In genomic region chr16:49858907-49859853, GRCm38 (mm10) we compare ENCODE assay signal across 8 mouse cellular contexts. TPM values are rescaled to one million over a fixed set of nuclear protein-coding genes. Genes with fewer than 3 reads are reported as not detected.
DNase-seq lines count a peak whose midpoint lies in the region; ATAC-seq and TF ChIP-seq lines count a peak whose summit lies in the region.

No protein-coding gene starts in this region.

- WGBS in heart, embryonic 15.5 days = 74% methylated on average over 4 of the region's 4 CpGs
- WGBS in lung, embryonic 14.5 days = 54% methylated on average over 4 of the region's 4 CpGs

- no peaks in the 10 kb centered on the region for H3K27me3 ChIP-seq in heart, embryonic 15.5 days
- no peaks in the 10 kb centered on the region for H3K27me3 ChIP-seq in lung, embryonic 14.5 days (ENCODE audit: insufficient read depth, low read length)

- peak overlapping the region; percentile 48 for H3K4me2 ChIP-seq in heart, embryonic 15.5 days
- peak overlapping the region; percentile 62 for H3K4me2 ChIP-seq in lung, embryonic 14.5 days

- peak; percentile 42 for DNase-seq in kidney, adult 9 months
- DNase-seq in kidney, adult 8-10 months = no peak
- DNase-seq in adipocyte (ENCODE audit: low spot score) = peak; percentile 98
- peak; percentile 90 for DNase-seq in lung, embryonic 14.5 days
- no peak for DNase-seq in retina, embryonic 14.5 days (ENCODE audit: low spot score)
- DNase-seq in ovary, postnatal 36 days (ENCODE audit: low spot score) = no peak
- no peak for DNase-seq in MN1 (ENCODE audit: low spot score)

- peak overlapping the region; percentile 21; the same call in 1 of the 2 replicates for H3K4me3 ChIP-seq in heart, embryonic 15.5 days
- peak overlapping the region; percentile 86 for H3K4me3 ChIP-seq in lung, embryonic 14.5 days (ENCODE audit: low read depth, low read length)

- 0 out of 2 replicates have a peak overlapping the region, but pooled peaks have one; percentile 33 for H3K27ac ChIP-seq in heart, embryonic 15.5 days
- H3K27ac ChIP-seq in lung, embryonic 14.5 days (ENCODE audit: low read depth) = peak overlapping the region; percentile 75

- peaks cover 20% of the 10 kb centered on the region for H3K4me1 ChIP-seq in heart, embryonic 15.5 days (replicated peaks)
- H3K4me1 ChIP-seq in lung, embryonic 14.5 days (ENCODE audit: insufficient read depth) = peaks cover 13% of the 10 kb centered on the region

- TF ChIP-seq CTCF in lung, embryonic 14.5 days (IDR thresholded peaks at IDR 0.05; ENCODE audit: low read depth) = peak; percentile 24

- no peaks in the 10 kb centered on the region for H3K9me3 ChIP-seq in heart, embryonic 15.5 days (replicated peaks)
- no peaks in the 10 kb centered on the region for H3K9me3 ChIP-seq in lung, embryonic 14.5 days (ENCODE audit: low read depth, low read length)

- H3K36me3 ChIP-seq in heart, embryonic 15.5 days = 0 out of 2 replicates have a peak, but pooled peaks cover 3% of the 10 kb centered on the region
- no peaks in the 10 kb centered on the region for H3K36me3 ChIP-seq in lung, embryonic 14.5 days (ENCODE audit: insufficient read depth)

- no peak for ATAC-seq in heart, embryonic 15.5 days (replicated peaks; ENCODE audit: insufficient number of reproducible peaks, insufficient read depth, low FRiP score, low read depth)
- peak; percentile 3; the same call in 1 of the 2 replicates for ATAC-seq in lung, embryonic 14.5 days (ENCODE audit: insufficient read depth)

- no peak overlapping the region for H3K9ac ChIP-seq in heart, embryonic 15.5 days
- no peak overlapping the region; the same call in 1 of the 2 replicates for H3K9ac ChIP-seq in lung, embryonic 14.5 days

RNA-seq across cellular contexts. Expression of gene Cd47, which starts 58.8 kb away (rescaled TPM):
- polyA plus RNA-seq in heart, embryonic 15.5 days (2015; fragmentation: Nextera tagmentation; extraction: Ambion mirVana) = 66.8 and 77.7 TPM in 2 replicates
- polyA plus RNA-seq in lung, embryonic 14.5 days (2014; fragmentation: Nextera tagmentation; extraction: Ambion mirVana) = 96.3 and 104 TPM in 2 replicates

Comparison
In these comparisons a context has a peak if more than half of its experiments do, and no peak if none do; other contexts are left out.
1. DNase-seq: peak in kidney, adult 9 months (single experiment), adipocyte (single experiment) and lung, embryonic 14.5 days (single experiment); none in kidney, adult 8-10 months (0 of 2), retina, embryonic 14.5 days (single experiment), ovary, postnatal 36 days (single experiment) and MN1 (single experiment).